Mouse (Mus musculus) megakaryocyte, embryonic 14.5 days (primary cell): ENCODE data around the gene Psmb8. TPM values are rescaled to one million over a fixed set of nuclear protein-coding genes. Genes with fewer than 3 reads are reported as not detected.
"Not testable (repeated sequence)": the region's sequence is repeated elsewhere in the genome, so short reads cannot be mapped to it uniquely, and the experiment has no call there.

Experiments
- H3K27me3 ChIP-seq: replicated peaks from 2 replicates; pipeline ENCODE3; 2012; ENCODE audit warnings: inconsistent platforms
- H3K36me3 ChIP-seq: replicated peaks from 2 replicates; pipeline ENCODE3; 2012; ENCODE audit warnings: low read length, inconsistent platforms, mixed read lengths
- H3K4me1 ChIP-seq: 2 replicates; pipeline ENCODE4 v1.6.1; 2012; ENCODE audit warnings: inconsistent platforms
- H3K4me3 ChIP-seq: replicated peaks from 2 replicates; pipeline ENCODE3; 2012; ENCODE audit warnings: moderate library complexity, mild to moderate bottlenecking, inconsistent platforms
- H3K9me3 ChIP-seq: 2 replicates; pipeline ENCODE4 v1.6.1; 2012; ENCODE audit warnings: inconsistent platforms
- FLI1 ChIP-seq: IDR thresholded peaks from 2 replicates; pipeline ENCODE4 v1.6.1; 2012; ENCODE audit warnings: low read length, inconsistent platforms, mixed read lengths
- GATA1 ChIP-seq: IDR thresholded peaks from 3 replicates; pipeline ENCODE4 v1.6.1; 2012; ENCODE audit warnings: mixed read lengths, low read length, inconsistent platforms, borderline replicate concordance
- polyA plus RNA-seq: library from polyadenylated mRNA; stranded (reverse); fragments of >175 nt; gene quantifications from 2 replicates; pipeline ENCODE4 v1.2.3, GENCODE M21; 2012; ENCODE audit warnings: low replicate concordance; ENCODE audit not compliant: insufficient read depth

Psmb8 gene
- polyA plus RNA-seq, 1 experiment: 74.9 TPM

DNA sequence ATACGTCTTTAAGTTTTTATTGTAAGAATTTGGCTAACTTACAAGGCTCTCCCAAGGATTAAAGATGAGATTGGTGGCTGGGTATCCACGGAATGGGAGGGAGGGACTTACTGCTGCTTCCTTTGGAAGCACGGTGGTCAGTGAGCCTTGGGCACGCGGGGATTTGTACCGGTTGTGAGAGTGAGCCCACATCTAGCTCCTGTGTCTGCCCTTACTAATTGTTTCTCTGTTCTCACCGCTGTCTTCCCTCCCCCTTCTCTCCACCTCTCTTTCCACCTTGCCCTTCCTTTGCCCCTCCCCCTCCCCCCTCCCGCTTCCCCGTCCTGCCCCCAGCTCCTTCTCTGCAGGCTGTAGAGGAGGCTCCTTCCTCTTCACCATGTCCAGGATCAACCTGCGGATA is 10.9 kb downstream of the Psmb8 start:
- Histone ChIP-seq H3K9me3 (0 out of 2 replicates have a peak, but pooled peaks cover 4% of the 10 kb centered on the region), H3K27me3 (no peaks in the 10 kb centered on the region), H3K4me3 (no peak overlapping the region), H3K36me3 (peaks cover 61% of the 10 kb centered on the region), H3K4me1 (peaks cover 84% of the 10 kb centered on the region)
- TF ChIP-seq FLI1 (no peak), GATA1 (no peak)

DNA sequence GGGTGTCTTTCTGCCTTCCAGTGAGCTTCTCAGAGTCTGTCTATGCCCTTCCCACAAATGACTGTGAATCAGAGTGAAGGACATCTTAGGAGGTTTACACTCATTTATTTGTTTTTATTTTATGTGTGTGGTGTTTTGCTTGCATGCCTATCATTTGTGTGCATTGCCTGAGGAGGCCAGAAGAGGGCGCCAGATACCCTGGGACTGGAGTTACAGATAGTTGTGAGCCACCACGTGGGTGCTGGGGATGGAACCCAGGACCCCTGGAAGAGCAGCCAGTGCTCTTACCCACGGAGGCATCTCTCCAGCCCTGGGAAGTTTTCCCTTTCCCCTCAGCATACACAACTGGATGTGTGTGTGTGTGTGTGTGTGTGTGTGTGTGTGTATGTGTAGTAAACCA is 12.2 kb downstream of the Psmb8 start:
- H3K36me3 ChIP-seq: peaks cover 74% of the 10 kb centered on the region
- 0 out of 2 replicates have a peak, but pooled peaks cover 4% of the 10 kb centered on the region for H3K9me3 ChIP-seq
- no peak overlapping the region for H3K4me3 ChIP-seq
- H3K27me3 ChIP-seq: no peaks in the 10 kb centered on the region
- H3K4me1 ChIP-seq: peaks cover 77% of the 10 kb centered on the region
- TF ChIP-seq GATA1: no peak
- no peak for TF ChIP-seq FLI1

DNA sequence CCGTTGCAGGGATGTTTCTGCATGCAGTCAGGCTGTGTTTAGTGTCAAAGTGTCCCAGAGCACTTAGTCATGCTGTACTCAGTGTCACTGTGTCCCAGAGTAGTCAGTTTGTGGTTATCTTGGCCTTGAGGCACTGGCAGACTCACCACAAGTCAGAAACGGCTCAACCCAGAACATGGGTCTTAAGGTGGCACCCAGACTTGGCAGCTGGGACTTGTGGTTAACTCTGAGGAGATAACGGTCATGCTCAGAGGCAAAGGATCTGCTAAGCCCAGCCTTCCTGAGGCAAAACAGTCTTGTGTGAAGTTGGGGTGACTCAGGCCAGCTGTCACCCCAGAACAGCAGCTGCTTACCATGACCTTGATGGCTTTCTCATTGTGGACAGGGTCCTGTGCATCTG is 13.1 kb downstream of the Psmb8 start:
- Histone ChIP-seq H3K4me3 (peak overlapping the region; percentile 81), H3K36me3 (peaks cover 80% of the 10 kb centered on the region), H3K4me1 (peaks cover 72% of the 10 kb centered on the region), H3K27me3 (no peaks in the 10 kb centered on the region), H3K9me3 (0 out of 2 replicates have a peak, but pooled peaks cover 4% of the 10 kb centered on the region)
- TF ChIP-seq FLI1: 0 out of 2 replicates have a peak, but pooled peaks have one; percentile 8
- TF ChIP-seq GATA1: peak; percentile 99

DNA sequence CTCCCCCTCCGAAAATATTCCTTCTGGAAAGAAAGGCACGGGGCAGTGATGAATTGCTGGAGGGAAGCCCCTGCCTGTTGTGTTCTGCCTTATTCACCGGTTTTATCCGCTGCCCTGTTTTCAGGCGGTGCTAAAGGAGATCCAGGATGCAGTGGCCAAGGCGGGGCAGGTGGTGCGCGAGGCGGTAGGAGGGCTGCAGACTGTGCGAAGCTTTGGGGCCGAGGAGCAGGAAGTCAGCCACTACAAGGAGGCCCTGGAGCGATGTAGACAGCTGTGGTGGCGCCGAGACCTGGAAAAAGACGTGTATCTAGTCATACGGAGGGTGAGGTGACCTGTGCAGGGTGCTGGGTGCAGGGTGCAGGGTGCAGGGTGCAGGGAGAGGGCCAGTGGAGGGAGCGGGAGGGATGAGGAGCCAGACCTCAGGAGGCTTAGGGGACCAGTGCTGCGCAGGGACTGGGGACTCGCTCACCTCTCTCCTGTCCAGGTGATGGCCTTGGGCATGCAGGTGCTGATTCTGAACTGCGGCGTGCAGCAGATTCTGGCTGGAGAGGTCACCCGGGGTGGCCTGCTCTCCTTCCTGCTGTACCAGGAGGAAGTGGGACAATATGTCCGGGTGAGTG is 14.3 kb downstream of the Psmb8 start:
- H3K4me3 ChIP-seq: peak overlapping the region; percentile 80
- TF ChIP-seq GATA1 (no peak), FLI1 (no peak)
- H3K9me3 ChIP-seq: 0 out of 2 replicates have a peak, but pooled peaks cover 4% of the 10 kb centered on the region
- H3K36me3 ChIP-seq: peaks cover 84% of the 10 kb centered on the region
- peaks cover 63% of the 10 kb centered on the region for H3K4me1 ChIP-seq
- H3K27me3 ChIP-seq: no peaks in the 10 kb centered on the region

DNA sequence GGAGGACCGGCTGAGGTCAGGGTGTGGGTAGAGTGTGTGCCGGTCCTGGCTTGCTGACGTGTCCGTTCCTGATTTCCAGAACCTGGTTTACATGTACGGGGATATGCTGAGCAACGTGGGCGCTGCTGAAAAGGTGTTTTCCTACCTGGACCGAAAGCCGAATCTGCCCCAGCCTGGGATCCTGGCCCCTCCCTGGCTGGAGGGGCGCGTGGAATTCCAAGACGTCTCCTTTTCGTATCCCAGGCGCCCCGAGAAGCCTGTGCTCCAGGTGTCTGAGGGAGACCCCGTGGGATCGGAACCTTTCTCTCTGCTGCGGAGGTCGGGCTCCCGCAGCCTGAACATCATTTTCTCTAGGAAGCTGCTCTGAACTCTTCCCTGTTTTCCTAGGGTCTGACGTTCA is 16.4 kb downstream of the Psmb8 start:
- H3K36me3 ChIP-seq: peaks cover 87% of the 10 kb centered on the region
- H3K4me1 ChIP-seq: peaks cover 65% of the 10 kb centered on the region
- H3K9me3 ChIP-seq: 0 out of 2 replicates have a peak, but pooled peaks cover 4% of the 10 kb centered on the region
- H3K27me3 ChIP-seq: no peaks in the 10 kb centered on the region
- TF ChIP-seq FLI1: no peak
- no peak for TF ChIP-seq GATA1
- no peak overlapping the region for H3K4me3 ChIP-seq

GRCm38 (mm10) chr17:34215176-34215575 is 17.7 kb downstream of the Psmb8 start:
- peaks cover 53% of the 10 kb centered on the region for H3K4me1 ChIP-seq
- H3K27me3 ChIP-seq: no peaks in the 10 kb centered on the region
- TF ChIP-seq GATA1 (no peak), FLI1 (no peak)
- H3K9me3 ChIP-seq: no peaks in the 10 kb centered on the region
- no peak overlapping the region for H3K4me3 ChIP-seq
- peaks cover 76% of the 10 kb centered on the region for H3K36me3 ChIP-seq

DNA sequence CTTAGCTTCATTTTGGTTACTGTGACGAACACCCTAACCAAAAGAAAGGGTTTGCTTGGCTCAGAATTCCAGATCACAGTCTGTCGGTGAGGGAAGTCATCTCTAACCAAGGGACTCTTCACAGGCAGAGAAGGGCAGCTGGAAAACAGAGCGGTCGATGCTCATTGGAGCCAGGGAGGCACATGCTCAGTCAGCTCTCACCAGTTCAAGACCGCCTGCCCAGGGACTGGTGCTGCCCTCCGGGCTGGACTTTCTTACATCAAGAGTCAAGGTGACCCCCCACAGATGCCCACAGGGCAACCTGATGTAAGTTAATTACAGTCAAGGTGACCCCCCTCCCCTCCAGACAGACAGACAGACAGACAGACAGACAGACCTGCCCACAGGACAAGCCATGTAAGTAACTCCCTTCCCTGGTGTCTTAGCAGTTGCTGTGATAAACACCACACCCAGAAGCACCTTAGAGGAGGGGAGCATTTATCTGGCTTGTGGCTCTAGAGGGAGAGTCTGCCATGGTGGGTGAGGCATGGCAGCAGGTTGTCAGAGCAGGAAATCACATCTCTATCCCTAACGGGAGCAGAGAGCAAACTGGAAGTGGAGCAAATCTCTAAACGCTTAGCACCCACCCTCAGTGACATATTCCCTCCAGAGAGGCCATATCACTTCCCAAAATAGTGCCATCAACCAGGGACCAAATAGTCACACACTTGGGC is 19.9 kb downstream of the Psmb8 start:
- Histone ChIP-seq H3K36me3 (peaks cover 62% of the 10 kb centered on the region), H3K9me3 (no peaks in the 10 kb centered on the region)
- no peak for TF ChIP-seq GATA1
- TF ChIP-seq FLI1: no peak

DNA sequence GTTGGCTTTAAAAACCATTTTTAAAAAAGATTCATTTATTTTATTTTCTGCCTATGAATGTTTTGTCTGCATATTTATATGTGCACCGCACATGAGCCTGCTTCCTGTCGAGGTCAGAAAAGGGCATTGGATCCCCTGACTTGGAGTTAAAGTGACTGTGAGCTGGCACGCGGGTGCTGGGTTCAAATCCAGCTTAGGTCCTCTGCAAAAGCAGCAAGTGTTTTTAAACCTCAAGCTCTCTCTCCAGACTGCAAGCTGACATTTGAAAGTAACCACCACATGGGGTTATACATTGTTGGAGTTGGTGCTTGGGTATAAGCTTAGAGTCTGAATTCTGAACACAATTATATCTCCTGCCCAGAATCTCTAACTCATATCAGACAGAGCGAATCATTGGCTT is 20.5 kb downstream of the Psmb8 start:
- no peaks in the 10 kb centered on the region for H3K27me3 ChIP-seq
- no peak overlapping the region for H3K4me3 ChIP-seq
- H3K36me3 ChIP-seq: peaks cover 56% of the 10 kb centered on the region
- no peaks in the 10 kb centered on the region for H3K9me3 ChIP-seq
- TF ChIP-seq FLI1: no peak
- TF ChIP-seq GATA1: no peak
- peaks cover 27% of the 10 kb centered on the region for H3K4me1 ChIP-seq

More for the DNA sequence above, 19.9 kb downstream of the Psmb8 start:
- H3K4me3 ChIP-seq: no peak overlapping the region
- H3K4me1 ChIP-seq: peaks cover 31% of the 10 kb centered on the region
- H3K27me3 ChIP-seq: no peaks in the 10 kb centered on the region

GRCm38 (mm10) chr17:34218675-34219074 is 21.2 kb downstream of the Psmb8 start:
- Histone ChIP-seq H3K9me3 (no peaks in the 10 kb centered on the region), H3K27me3 (no peaks in the 10 kb centered on the region), H3K4me3 (peak overlapping the region; percentile 69), H3K36me3 (peaks cover 49% of the 10 kb centered on the region), H3K4me1 (peaks cover 27% of the 10 kb centered on the region)
- TF ChIP-seq FLI1: no peak
- no peak for TF ChIP-seq GATA1

DNA sequence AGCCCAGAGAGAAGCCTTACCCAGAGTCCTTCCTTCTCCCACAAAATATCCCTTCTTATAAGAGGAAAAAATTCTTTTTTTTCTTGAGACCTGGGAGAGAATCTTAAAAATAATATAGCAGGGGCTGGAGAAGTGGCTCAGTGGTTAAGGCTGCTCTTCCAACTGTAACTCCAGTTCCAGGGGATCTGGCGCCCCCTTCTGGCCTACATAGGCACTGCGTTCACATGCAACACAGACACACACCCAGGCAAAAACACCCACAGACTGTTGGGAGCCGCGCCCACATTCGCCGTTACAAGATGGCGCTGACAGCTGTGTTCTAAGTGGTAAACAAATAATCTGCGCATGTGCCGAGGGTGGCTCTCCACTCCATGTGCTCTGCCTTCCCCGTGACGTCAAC is 21.6 kb downstream of the Psmb8 start:
- H3K4me1 ChIP-seq: peaks cover 27% of the 10 kb centered on the region
- not testable (repeated sequence) for H3K27me3 ChIP-seq

GRCm38 (mm10) chr17:34219801-34220200 is 22.3 kb downstream of the Psmb8 start:
- H3K27me3 ChIP-seq, H3K9me3 ChIP-seq, H3K4me3 ChIP-seq: not testable (repeated sequence)
- H3K36me3 ChIP-seq: peaks cover 38% of the 10 kb centered on the region
- H3K4me1 ChIP-seq: peaks cover 27% of the 10 kb centered on the region

More for the DNA sequence above, 21.6 kb downstream of the Psmb8 start:
- Histone ChIP-seq H3K36me3 (peaks cover 45% of the 10 kb centered on the region), H3K4me3 (peak overlapping the region; percentile 69)
- not testable (repeated sequence) for H3K9me3 ChIP-seq

DNA sequence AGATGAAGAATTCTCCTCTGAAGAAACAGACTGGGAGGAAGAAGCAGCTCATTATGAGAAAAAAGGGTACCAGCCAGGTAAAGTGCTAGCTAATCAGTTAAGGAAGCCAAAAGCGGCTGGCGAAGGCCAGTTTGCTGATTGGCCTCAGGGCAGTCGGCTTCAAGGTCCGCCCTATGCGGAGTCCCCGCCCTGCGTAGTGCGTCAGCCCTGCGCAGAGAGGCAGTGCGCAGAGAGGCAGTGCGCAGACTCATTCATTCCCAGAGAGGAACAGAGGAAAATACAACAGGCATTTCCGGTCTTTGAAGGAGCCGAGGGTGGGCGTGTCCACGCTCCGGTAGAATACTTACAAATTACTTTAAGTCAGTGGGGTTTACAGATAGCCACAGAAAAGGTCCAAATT is 22.9 kb downstream of the Psmb8 start:
- Histone ChIP-seq H3K36me3 (peaks cover 32% of the 10 kb centered on the region), H3K4me1 (peaks cover 26% of the 10 kb centered on the region)
- not testable (repeated sequence) for H3K27me3 ChIP-seq, H3K9me3 ChIP-seq, H3K4me3 ChIP-seq
